Mouse (Mus musculus): ENCODE results near the gene Cdk14. TPM values are rescaled to one million over a fixed set of nuclear protein-coding genes. Genes with fewer than 3 reads are reported as not detected.

Gene Cdk14
- polyA plus RNA-seq, 1 experiment, result 8.9 TPM

DNA sequence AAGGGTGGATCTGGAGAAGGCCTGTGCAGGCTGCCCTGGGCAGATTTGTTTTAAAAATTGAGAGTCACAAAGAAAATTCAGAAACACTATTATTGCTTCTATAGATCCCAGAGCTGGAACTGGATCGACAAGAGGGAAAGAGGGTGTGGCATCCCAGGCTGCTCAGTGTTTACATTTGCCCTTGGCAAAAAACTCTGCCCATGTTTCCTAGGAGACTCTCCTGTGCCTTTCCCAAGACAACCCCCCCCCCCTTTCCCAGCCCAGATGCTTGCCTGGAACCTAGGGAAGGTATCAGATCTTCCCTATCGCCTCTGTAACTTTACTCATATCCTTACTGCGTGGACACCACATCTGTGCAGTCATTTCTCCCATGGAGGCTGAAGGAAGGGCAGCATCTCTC is 628.9 kb downstream of the Cdk14 start:
- DNase-seq (ENCODE audit: low read depth), result no peak

DNA sequence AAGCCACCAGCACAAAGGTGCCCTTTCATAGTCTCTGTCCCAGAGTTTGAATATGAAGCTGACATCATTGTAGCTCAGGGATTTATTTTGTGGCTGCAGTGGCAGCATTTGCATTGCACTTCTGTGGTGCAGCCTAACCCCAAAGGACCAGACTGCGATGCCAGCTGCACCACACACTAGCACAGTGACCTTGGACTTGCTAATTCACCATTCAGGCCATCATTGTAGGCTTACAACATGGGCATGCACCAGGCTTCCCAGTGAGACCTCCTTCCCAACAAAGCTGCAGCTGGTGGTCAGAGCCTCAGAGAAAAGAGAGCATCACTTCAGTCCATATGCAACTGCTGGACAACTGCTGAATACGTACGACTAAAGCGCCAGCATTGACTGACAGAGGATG is 629.8 kb downstream of the Cdk14 start:
- DNase-seq (ENCODE audit: low read depth), result no peak

DNA sequence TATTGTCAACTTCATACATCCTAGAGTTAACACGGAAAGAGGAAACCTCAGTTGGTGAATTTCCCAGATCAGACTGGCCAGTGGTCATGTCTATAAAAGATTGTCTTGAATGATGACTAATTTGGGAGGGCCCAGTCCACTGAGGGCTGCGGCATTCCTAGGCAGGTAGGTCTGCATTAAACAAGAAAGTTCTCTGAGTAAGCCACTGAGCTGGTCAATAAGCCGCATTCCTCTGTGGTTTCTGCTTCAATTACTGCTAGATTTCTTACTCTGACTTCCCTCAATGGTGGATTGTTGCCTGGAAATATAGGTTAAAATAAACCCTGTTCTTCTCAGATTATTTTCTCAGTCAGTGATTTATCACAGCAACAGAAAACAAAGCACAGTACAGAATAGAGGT is 631.6 kb downstream of the Cdk14 start:
- DNase-seq (ENCODE audit: low read depth), result no peak

DNA sequence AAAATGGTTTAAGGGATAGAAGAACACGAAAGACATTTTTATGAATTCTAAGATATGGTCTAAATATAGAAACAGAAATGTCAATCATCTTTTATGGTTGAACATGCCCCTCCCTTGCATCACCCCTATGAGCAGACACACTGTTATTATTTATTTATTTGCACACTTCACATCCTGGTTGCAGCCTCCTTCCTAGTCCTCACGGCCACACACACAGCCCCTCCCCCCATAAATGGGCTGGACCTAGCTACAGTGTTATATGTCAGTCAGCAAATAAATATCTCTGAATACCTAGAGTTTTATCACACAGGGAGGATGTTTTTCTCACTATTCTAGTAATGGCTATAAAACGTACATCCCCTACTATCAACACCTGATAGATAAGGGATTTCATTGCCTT is 633.3 kb downstream of the Cdk14 start:
- DNase-seq (ENCODE audit: low read depth), result no peak

DNA sequence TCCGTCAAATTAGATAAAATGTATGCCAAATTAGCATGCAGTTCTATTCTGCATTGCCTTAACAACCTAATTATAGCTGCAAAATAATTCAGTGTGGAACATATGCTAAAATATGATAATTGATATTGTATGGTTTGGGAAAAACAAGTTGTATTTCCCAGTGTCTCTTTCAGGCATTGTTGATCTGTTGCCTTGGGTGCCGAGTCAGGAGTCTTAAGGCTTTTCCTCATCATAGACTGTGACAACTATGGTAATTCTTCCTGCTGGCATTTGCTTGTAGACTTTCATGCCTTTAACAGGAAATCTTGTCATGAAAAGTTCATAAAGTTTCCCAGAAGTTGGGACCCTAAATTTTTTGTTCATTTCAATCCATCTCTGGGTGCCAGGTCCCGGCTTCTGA is 641.8 kb downstream of the Cdk14 start:
- no peak for DNase-seq (ENCODE audit: low read depth)

DNA sequence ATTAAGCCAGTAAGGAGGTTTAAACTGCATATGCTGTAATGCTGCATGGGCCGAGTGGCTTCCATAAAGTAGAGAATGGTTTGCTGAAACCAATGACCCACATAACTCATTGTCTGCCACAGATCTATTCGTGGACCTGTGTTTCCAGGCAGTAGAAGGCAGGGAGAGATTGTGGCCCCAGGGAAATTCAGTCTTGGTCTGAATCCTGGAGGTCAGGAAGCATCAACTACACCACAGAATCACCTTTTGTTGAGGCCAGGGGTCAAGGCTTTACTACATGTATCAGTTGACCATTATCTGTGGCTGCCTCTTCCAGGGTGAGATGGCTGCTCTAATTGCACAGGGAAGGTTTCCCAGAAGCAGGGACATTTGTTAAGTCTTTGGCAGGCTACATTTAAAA is 643.6 kb downstream of the Cdk14 start:
- no peak for DNase-seq (ENCODE audit: low read depth)

DNA sequence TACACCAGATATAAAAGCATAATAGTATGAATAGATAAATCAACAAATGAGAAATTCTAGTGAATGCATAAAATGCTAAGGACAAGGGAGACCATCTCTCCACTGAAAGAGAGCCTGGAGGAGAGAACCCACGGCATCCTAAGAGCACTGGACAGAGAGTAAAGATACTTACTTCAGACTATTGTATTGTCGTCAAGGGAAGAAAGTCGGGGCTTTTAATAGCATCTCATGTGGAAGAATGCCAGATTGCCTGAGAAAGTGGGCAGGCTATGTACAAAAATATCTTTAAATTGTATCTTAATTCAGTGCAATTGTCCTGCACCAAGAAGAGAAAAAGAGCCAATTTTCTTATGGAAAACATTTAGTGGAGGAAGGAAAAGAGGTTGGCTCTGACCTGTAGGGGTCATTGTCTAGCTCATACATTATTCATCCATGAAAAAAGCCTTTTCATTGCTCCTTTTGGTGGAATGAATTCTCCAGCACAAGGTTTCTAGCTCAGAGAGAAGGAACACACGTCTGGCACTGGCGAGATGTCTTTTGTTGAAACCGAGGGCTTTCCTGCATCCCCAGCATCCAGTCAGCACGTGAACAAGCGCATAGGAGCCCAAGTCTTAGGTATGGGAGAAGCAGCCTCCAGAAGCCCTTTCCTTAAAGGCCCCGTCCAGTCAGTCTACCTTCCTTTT is 646.9 kb downstream of the Cdk14 start:
- no peak for DNase-seq (ENCODE audit: low read depth)

DNA sequence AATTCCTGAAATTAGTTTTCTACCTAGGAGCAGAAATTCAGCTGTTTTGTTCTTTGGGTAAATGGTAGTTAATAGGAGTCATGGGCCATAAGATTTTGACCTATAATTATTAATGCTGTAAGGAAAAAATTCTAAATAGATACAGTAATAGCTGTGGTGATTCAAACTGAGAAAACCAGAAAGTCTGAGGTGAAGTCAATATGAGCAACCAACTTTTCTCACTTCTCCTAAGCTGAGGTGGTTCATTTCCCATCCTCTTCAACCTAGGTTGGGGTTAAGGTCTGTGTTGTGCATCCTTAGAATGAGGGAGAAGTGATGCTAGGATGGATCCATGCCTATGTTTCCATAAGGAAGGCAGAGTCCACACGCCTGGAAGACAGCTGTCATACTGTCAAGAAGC is 649.5 kb downstream of the Cdk14 start:
- DNase-seq (ENCODE audit: low read depth), result no peak

DNA sequence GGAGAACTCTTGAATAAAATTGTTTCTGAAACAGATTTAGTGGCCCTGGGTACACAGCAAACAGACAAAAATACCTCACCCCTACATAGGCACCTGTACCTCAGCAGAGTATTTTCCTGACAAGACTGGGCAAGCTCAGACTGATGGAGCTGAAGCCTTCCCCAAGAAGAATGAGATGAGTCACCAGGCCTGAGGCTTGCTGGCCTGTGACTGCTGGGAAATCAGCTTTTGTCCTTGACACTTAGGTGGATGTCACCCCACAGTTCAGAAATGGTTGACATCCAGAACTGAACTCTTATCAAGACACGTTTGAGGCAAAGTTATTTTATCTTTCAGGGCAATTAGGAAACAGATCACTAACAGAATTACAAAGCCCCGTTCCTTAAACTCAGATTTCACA is 652.2 kb downstream of the Cdk14 start:
- DNase-seq (ENCODE audit: low read depth), result no peak

DNA sequence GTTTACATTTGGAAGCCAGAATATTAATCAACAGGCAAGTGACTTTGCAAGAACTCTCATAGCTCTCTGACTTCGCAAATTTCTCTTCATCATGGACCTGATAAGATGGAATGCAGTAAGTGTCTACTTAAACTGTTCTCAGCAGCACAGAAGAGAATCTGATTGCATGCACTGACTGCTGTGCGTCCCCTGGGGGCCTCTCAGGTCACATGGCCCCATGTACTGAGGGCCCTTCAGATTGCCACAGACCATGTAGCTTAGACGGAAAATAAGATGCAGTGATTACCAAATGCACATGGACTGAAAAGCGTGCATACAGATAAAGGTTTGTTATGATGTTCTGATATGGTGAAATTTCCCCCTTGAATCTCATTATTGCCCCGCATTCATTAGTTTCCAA is 653.4 kb downstream of the Cdk14 start:
- no peak for DNase-seq (ENCODE audit: low read depth)

DNA sequence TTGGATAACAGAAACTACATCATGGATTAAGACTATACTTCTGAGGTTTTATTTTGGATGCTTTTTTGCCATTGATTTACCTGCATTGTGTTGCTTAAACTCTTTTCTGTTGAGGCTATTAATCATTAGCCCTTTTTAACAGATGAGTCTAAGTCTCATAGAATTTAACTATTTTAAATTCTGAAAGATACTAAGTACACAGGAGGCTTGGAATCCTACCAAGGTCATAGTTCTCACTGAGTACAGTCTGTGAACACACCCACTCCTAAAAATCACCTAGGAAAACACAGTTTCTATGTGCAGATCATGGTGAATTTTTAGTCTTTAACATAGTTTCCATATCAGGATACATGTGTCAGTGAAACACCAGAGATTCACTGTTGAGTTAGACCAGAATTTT is 658.2 kb downstream of the Cdk14 start:
- no peak for DNase-seq (ENCODE audit: low read depth)

DNA sequence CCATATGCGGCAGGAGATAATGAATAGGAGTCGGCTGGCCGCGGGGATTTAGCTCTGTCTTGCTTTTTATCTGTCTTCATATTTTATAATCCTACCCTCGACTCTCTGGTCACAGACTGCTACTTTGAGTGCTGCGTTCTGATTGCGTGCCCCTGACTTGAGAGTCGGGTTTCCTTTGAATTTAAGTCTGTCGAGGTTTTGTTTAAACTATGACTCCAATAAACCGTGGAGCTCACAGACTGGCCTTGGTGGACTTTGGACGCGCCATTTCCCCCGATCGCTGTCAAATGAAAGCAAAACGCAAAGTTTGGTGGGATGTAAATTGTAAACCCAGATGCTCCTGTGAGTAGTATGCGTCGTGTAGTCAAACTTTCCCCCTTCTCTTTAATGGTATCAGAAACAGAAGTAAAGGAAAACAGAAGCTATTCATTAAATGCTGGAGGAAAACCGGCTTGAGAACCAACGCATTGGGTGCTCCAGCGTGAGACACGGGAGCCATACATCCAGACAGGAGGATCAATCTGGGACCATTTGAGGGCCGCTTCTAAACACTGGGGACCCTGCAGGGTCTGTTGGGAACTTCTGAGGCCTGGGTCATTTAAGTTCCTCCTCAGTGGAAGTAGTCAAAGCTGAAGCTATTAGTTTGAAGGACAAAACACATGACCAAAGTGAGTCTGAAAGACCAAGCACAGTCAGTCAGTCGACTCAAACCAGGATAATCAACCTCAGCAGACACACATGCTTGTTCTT is 661.6 kb downstream of the Cdk14 start:
- no peak for DNase-seq (ENCODE audit: low read depth)

DNA sequence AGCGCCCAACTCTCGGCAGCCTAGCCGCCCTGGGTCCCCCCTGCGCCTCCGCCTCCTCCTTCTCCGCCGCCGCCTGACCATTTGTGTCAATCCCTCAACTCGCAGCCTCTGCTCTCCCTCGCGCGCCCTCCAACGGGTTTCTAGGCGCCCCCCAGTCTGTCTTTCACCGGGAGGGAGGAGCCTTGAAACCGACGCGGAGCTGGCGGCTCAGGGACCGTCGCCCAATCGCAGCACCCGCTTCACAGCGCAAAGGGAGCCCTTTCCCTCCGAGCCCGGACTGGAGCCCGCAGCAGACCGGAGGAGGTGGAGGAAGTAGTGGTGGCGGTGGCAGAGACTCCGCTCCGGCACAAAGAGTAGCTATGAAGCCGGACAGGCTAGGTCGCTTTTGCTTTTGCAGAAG is 662.2 kb downstream of the Cdk14 start, which contains the start of gene Fzd1:
Gene Fzd1 (minus strand): TSS at position 134 of the 400 bp plus-strand sequence.
- DNase-seq (ENCODE audit: low read depth), result no peak

DNA sequence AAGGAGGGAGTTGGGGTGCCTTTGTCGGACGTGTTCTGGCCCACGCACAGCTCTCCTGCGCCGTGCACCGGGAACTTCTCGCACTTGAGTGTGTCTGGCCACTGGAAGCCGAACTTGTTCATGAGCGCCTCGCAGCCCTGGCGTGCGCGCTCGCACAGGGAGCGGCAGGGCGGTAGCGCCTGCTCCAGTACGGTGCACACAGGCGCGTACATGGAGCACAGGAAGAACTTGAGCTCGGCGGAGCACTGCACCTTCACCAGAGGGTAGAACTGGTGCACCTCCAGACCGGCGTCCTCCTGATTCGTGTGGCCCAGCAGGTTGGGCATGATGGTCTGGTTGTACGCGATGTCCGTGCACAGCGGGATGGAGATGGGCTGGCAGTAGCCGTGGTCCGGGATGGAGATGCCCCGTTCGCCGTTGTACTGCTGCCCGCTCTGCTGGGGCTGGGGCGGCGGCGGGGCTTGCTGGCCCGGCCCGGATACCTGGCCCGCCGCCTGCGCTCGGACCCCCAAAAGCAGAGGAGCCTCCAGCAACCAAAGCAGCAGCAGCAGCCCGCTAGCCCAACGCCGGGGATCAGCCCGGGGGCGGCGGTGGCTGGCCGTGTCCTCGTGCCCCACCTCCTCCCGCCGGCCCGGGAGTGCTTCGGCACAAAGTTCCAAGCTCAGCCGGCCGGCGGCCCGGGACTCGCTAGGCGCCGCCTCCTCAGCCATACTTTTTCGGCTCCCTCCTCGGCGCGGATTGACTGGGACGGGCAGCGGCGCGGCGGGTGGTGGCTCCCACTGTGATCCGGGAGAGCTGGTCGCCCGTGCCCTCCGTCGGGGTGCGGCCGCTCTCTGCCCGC is 663.0 kb downstream of the Cdk14 start:
- DNase-seq (ENCODE audit: low read depth), result no peak

DNA sequence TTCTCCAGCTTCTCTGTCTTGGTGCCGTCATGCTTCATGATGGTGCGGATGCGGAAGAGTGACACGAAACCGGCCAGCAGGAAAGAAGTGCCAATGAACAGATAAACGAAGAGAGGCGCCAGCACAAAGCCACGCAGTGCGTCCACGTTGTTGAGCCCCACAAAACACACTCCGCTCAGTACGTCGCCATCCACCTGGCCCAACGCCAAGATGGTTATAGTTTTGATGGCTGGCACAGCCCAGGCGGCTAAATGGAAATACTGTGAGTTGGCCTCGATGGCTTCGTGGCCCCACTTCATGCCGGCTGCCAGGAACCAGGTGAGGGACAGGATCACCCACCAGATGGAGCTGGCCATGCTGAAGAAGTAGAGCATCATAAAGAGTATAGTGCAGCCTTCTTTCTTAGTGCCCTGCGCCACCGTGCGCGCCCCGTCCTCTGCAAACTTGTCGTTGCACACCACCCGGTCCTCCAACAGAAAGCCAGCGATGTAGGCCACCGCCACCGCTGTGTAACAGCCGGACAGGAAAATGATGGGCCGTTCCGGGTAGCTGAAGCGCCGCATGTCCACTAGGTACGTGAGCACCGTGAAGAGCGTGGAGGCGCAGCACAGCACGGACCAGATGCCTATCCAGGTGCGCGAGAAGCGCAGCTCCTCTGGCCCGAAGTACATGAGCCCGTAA is 664.0 kb downstream of the Cdk14 start:
- no peak for DNase-seq (ENCODE audit: low read depth)

DNA sequence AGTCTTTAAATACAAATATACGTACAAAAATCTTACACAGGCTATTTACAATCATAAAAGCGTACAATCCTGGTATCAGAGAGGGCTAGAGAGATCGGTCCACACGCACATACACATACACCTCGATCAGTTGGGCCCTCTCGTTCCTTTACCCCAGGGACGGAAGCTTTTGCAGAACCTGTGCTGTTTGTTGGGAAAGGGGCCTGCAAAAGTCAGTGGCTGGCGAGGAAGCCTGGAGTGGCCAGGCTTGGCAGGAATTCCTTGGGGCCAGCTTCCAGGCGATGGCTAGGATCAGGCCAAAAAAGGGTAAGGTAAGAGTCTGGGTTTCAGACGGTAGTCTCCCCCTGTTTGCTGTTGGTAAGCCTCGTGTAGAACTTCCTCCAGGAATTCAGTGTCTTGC is 664.8 kb downstream of the Cdk14 start:
- DNase-seq (ENCODE audit: low read depth), result no peak

DNA sequence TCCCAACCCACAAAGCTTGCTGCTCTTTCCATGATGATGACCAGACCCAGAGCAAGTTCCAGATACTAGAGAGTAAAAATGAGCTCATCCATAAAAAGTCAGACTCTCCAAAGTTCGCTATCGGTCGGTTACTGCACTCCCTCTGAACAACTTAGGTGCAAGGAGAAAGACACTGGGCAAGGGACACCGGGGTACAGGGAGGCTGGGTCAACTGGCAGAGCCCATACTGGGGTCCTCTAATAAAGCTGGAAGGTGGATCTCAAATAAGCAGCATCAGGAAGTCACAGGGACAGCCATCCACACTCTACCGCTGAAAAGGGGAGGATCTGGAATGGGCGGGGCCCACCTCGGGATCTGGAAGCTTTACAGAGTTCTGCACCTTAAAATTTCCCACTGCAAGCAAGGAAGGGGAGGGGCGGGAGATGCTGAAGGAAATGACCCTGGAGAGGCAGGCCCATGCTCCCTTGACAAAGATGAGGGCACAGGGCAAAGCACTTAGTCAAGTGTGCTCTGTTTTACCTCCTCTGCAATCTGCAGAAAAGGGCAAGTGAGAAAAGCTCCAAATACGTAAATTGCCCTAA is 665.3 kb downstream of the Cdk14 start:
- DNase-seq (ENCODE audit: low read depth), result no peak

All from gonadal fat pad, adult 2 months (tissue).